Comparison of ENCODE assay signal across 11 mouse cellular contexts in genomic region chr10:116828099-116828498, GRCm38 (mm10).
DNase-seq lines count a peak whose midpoint lies in the region; ATAC-seq and TF ChIP-seq lines count a peak whose summit lies in the region.
"Had no signal": no experiment of that assay in that cellular context is flagged by ENCODE, and none has a peak within 500 bp of the region (broad histone marks: within the 10 kb centered on the region; RNA-seq: fewer than 3 reads in every experiment).

No protein-coding gene starts in this region.

- H3K27ac ChIP-seq in lung, embryonic 14.5 days (ENCODE audit: low read depth) = no peak overlapping the region
- H3K27ac ChIP-seq in hindbrain, embryonic 12.5 days = 0 out of 2 replicates have a peak overlapping the region, but pooled peaks have one; percentile 48
- no peak overlapping the region for H3K27ac ChIP-seq in neural tube, embryonic 11.5 days (ENCODE audit: low read depth, low read length)
- H3K27ac ChIP-seq: forebrain, embryonic 13.5 days; intestine, embryonic 15.5 days had no signal

- H3K27me3 ChIP-seq in lung, embryonic 14.5 days (ENCODE audit: insufficient read depth, low read length) = no peaks in the 10 kb centered on the region
- no peaks in the 10 kb centered on the region for H3K27me3 ChIP-seq in hindbrain, embryonic 12.5 days
- no peaks in the 10 kb centered on the region for H3K27me3 ChIP-seq in neural tube, embryonic 11.5 days (ENCODE audit: control insufficient read depth, insufficient read depth, low read length)
- H3K27me3 ChIP-seq: forebrain, embryonic 13.5 days; intestine, embryonic 15.5 days had no signal

- WGBS in lung, embryonic 14.5 days = 36% methylated on average over 4 of the region's 4 CpGs
- WGBS in lung, adult 2 months = 47% methylated on average over 4 of the region's 4 CpGs
- WGBS in hindbrain, embryonic 12.5 days = 39% methylated on average over 4 of the region's 4 CpGs
- WGBS in neural tube, embryonic 11.5 days = 49% methylated on average over 4 of the region's 4 CpGs

- no peaks in the 10 kb centered on the region for H3K9me3 ChIP-seq in lung, embryonic 14.5 days (ENCODE audit: low read depth, low read length)
- H3K9me3 ChIP-seq in hindbrain, embryonic 12.5 days (replicated peaks) = no peaks in the 10 kb centered on the region
- H3K9me3 ChIP-seq in neural tube, embryonic 11.5 days (ENCODE audit: control insufficient read depth, low read length) = no peaks in the 10 kb centered on the region
- H3K9me3 ChIP-seq: forebrain, embryonic 13.5 days; intestine, embryonic 15.5 days had no signal

- peak; percentile 55 for DNase-seq in lung, embryonic 14.5 days
- DNase-seq in lung, adult 2 months = no peak
- DNase-seq in heart, adult 18-20 months = peak; percentile 8 to 18
- DNase-seq in neural tube, embryonic 11.5 days (ENCODE audit: low spot score) = peak; percentile 44
- no peak for DNase-seq in layer of hippocampus, postnatal 25 days (ENCODE audit: extremely low spot score in 1 of 2, low spot score in 1 of 2)
- DNase-seq in layer of hippocampus, postnatal 14 days (ENCODE audit: low spot score in 2 of 2) = no peak
- no peak for DNase-seq in B cell, adult 2 months
- DNase-seq: cerebellum, adult 9-10 months had no signal

- H3K4me1 ChIP-seq in lung, embryonic 14.5 days (ENCODE audit: insufficient read depth) = no peaks in the 10 kb centered on the region
- H3K4me1 ChIP-seq in lung, adult 2 months (ENCODE audit: control insufficient read depth, insufficient read depth, low read length) = no peaks in the 10 kb centered on the region
- H3K4me1 ChIP-seq in hindbrain, embryonic 12.5 days = peaks cover 7% of the 10 kb centered on the region
- H3K4me1 ChIP-seq in neural tube, embryonic 11.5 days (ENCODE audit: control insufficient read depth, insufficient read depth, low read length) = no peaks in the 10 kb centered on the region
- H3K4me1 ChIP-seq: forebrain, embryonic 13.5 days had no signal

- TF ChIP-seq POLR2A in lung, adult 2 months (IDR thresholded peaks at IDR 0.05; ENCODE audit: borderline replicate concordance, extremely low read depth, low read depth, low read length) = no peak

- ATAC-seq in lung, embryonic 14.5 days (ENCODE audit: insufficient read depth) = peak; percentile 88
- peak; percentile 68 for ATAC-seq in hindbrain, embryonic 12.5 days (ENCODE audit: low FRiP score)
- ATAC-seq in neural tube, embryonic 11.5 days (ENCODE audit: insufficient read depth, low FRiP score, low TSS enrichment) = no peak
- ATAC-seq: forebrain, embryonic 13.5 days; intestine, embryonic 15.5 days had no signal

- H3K4me2 ChIP-seq in lung, embryonic 14.5 days = no peak overlapping the region
- H3K4me2 ChIP-seq in hindbrain, embryonic 12.5 days (replicated peaks) = no peak overlapping the region
- H3K4me2 ChIP-seq in neural tube, embryonic 11.5 days (ENCODE audit: low read depth) = no peak overlapping the region
- H3K4me2 ChIP-seq: forebrain, embryonic 13.5 days; intestine, embryonic 15.5 days had no signal

- no peaks in the 10 kb centered on the region for H3K36me3 ChIP-seq in lung, embryonic 14.5 days (ENCODE audit: insufficient read depth)
- no peaks in the 10 kb centered on the region for H3K36me3 ChIP-seq in hindbrain, embryonic 12.5 days
- no peaks in the 10 kb centered on the region for H3K36me3 ChIP-seq in neural tube, embryonic 11.5 days (ENCODE audit: control insufficient read depth, insufficient read depth, low read length)
- H3K36me3 ChIP-seq: intestine, embryonic 15.5 days had no signal

- no peak for TF ChIP-seq CTCF in lung, embryonic 14.5 days (IDR thresholded peaks at IDR 0.05; ENCODE audit: low read depth)
- no peak for TF ChIP-seq CTCF in lung, adult 2 months (IDR thresholded peaks at IDR 0.05; ENCODE audit: insufficient read depth, low read length)

- no peak overlapping the region for H3K4me3 ChIP-seq in lung, embryonic 14.5 days (ENCODE audit: low read depth, low read length)
- no peak overlapping the region for H3K4me3 ChIP-seq in lung, adult 2 months (replicated peaks; ENCODE audit: extremely low read depth, low read depth, low read length)
- no peak overlapping the region for H3K4me3 ChIP-seq in hindbrain, embryonic 12.5 days
- no peak overlapping the region for H3K4me3 ChIP-seq in neural tube, embryonic 11.5 days (ENCODE audit: low read depth, low read length)
- H3K4me3 ChIP-seq: forebrain, embryonic 13.5 days; intestine, embryonic 15.5 days had no signal

- H3K9ac ChIP-seq in lung, embryonic 14.5 days = no peak overlapping the region
- no peak overlapping the region for H3K9ac ChIP-seq in hindbrain, embryonic 12.5 days
- no peak overlapping the region for H3K9ac ChIP-seq in neural tube, embryonic 11.5 days (ENCODE audit: low read length)
- H3K9ac ChIP-seq: forebrain, embryonic 13.5 days; intestine, embryonic 15.5 days had no signal

Comparison
In these comparisons a context has a peak if more than half of its experiments do, and no peak if none do; other contexts are left out.
1. DNase-seq: peak in lung, embryonic 14.5 days (single experiment), heart, adult 18-20 months (2 of 2) and neural tube, embryonic 11.5 days (single experiment); none in lung, adult 2 months (single experiment), layer of hippocampus, postnatal 25 days (0 of 2), layer of hippocampus, postnatal 14 days (0 of 2) and B cell, adult 2 months (0 of 2).